Mouse (Mus musculus) liver, adult 2 months (tissue): ENCODE results near the gene Gstm1. TPM values are rescaled to one million over a fixed set of nuclear protein-coding genes. Genes with fewer than 3 reads are reported as not detected.
"Not testable (repeated sequence)": the region's sequence is repeated elsewhere in the genome, so short reads cannot be mapped to it uniquely, and the experiment has no call there.

ENCODE experiments used
- DNase-seq: peaks from one replicate; pipeline ENCODE4 v3.0.0-alpha.2; 2011; ENCODE audit warnings: low read depth, low spot score; ENCODE audit errors: extremely low read depth
- H3K27ac ChIP-seq: fragments of 200-500 bp; replicated peaks from 2 replicates; pipeline ENCODE4 v1.5.1; 2012; ENCODE audit warnings: low read depth, mild to moderate bottlenecking, control low read depth, inconsistent platforms, low read length; ENCODE audit not compliant: insufficient read depth
- H3K27me3 ChIP-seq: fragments of 200-500 bp; 2 replicates; pipeline ENCODE4 v1.6.1; 2012; ENCODE audit warnings: mild to moderate bottlenecking, moderate library complexity, low read length, inconsistent platforms; ENCODE audit not compliant: control insufficient read depth, insufficient read depth
- H3K36me3 ChIP-seq: fragments of 200-500 bp; 2 replicates; pipeline ENCODE4 v1.6.1; 2012; ENCODE audit warnings: low read length, inconsistent platforms; ENCODE audit not compliant: control insufficient read depth, insufficient read depth
- H3K4me1 ChIP-seq: fragments of 200-500 bp; 2 replicates; pipeline ENCODE4 v1.6.1; 2011; ENCODE audit warnings: low read length; ENCODE audit not compliant: control insufficient read depth, insufficient read depth
- H3K4me3 ChIP-seq: fragments of 200-500 bp; 2 replicates; pipeline ENCODE4 v1.5.1; 2011; ENCODE audit warnings: low read depth, mild to moderate bottlenecking, control low read depth, low read length, moderate library complexity; ENCODE audit not compliant: insufficient read depth
- H3K79me2 ChIP-seq: fragments of 200-500 bp; 2 replicates; pipeline ENCODE4 v1.6.1; 2012; ENCODE audit warnings: inconsistent platforms, mild to moderate bottlenecking, low read length, moderate library complexity; ENCODE audit not compliant: control insufficient read depth, insufficient read depth
- H3K9ac ChIP-seq: fragments of 200-500 bp; 2 replicates; pipeline ENCODE4 v1.6.1; 2012; ENCODE audit warnings: low read depth, mild to moderate bottlenecking, control low read depth, inconsistent platforms, low read length
- CTCF ChIP-seq: fragments of 200-500 bp; IDR thresholded peaks from 2 replicates; pipeline ENCODE4 v1.5.1; 2011; ENCODE audit warnings: low read depth, low read length, control low read depth
- POLR2A ChIP-seq: fragments of 200-500 bp; IDR thresholded peaks from 2 replicates; pipeline ENCODE4 v1.6.1; 2011; ENCODE audit warnings: low read length, control low read depth; ENCODE audit not compliant: insufficient read depth; ENCODE audit errors: extremely low read depth
- WGBS: fragments of 180-500 bp; shearing (Covaris S2); methylation state at CpG from one replicate; pipeline ENCODE4 v1.1.7; 2018; 5-methylcytosine and 5-hydroxymethylcytosine counted together
- polyA plus RNA-seq: library from polyadenylated mRNA; depleted of rRNA; stranded (reverse); fragments of >200 nt; gene quantifications from 2 replicates; pipeline ENCODE4 v1.2.3, GENCODE M21; 2012
- total RNA-seq: library from RNA; depleted of rRNA; stranded (reverse); fragments of >200 nt; gene quantifications from 2 replicates; pipeline ENCODE4 v1.2.3, GENCODE M21; 2014

Gene Gstm1
- total and polyA plus RNA-seq, 2 experiments, result 474 to 6,847 TPM

- Histone ChIP-seq H3K27ac (no peak overlapping the region), H3K79me2 (no peaks in the 10 kb centered on the region), H3K4me3 (no peak overlapping the region), H3K9ac (no peak overlapping the region), H3K36me3 (no peaks in the 10 kb centered on the region; the same call in 1 of the 2 replicates), H3K27me3 (no peaks in the 10 kb centered on the region), H3K4me1 (peaks cover 18% of the 10 kb centered on the region)
- no peak for DNase-seq
- WGBS, result 65% methylated on average over 2 of the region's 2 CpGs
- TF ChIP-seq CTCF, result no peak
- no peak for TF ChIP-seq POLR2A
Measured at GRCm38 (mm10) chr3:108010286-108010685, 7.5 kb downstream of the Gstm1 start.

- 60% methylated on average over 8 of the region's 8 CpGs for WGBS
- H3K36me3 ChIP-seq, result no peaks in the 10 kb centered on the region
- no peaks in the 10 kb centered on the region for H3K27me3 ChIP-seq
- DNase-seq, result no peak
- no peak overlapping the region for H3K4me3 ChIP-seq
- H3K79me2 ChIP-seq, result no peaks in the 10 kb centered on the region
- H3K9ac ChIP-seq, result no peak overlapping the region
- H3K4me1 ChIP-seq, result no peaks in the 10 kb centered on the region
- no peak overlapping the region for H3K27ac ChIP-seq
- TF ChIP-seq CTCF (no peak), POLR2A (no peak)
Measured at GRCm38 (mm10) chr3:108002021-108002420, 15.8 kb downstream of the Gstm1 start.

- WGBS, result 97% methylated on average over 3 of the region's 3 CpGs
- DNase-seq, result no peak
- Histone ChIP-seq H3K27me3 (no peaks in the 10 kb centered on the region), H3K79me2 (no peaks in the 10 kb centered on the region), H3K4me1 (no peaks in the 10 kb centered on the region), H3K27ac (no peak overlapping the region), H3K4me3 (no peak overlapping the region), H3K36me3 (no peaks in the 10 kb centered on the region), H3K9ac (no peak overlapping the region)
- TF ChIP-seq CTCF (no peak), POLR2A (no peak)
Measured at GRCm38 (mm10) chr3:107999491-107999890, 18.3 kb downstream of the Gstm1 start.

DNA sequence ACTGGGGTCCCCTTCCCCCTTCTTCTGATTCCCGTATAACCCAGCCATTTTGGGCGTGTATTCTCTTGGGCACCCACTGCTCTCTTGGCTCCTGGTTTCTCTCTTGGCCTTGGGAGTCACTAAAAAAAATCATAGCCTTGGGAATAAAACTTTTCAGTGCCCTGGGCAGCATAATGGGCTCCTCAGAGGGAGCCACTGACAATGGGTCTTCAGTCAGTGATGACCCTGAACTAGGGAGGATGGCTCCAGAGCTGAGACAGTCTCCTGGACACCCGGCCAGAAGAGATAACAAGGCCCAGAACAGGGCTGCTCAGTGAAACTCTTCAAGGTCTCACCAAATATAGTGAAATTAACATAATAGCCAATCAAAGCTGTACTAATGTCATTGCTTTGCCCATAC, 19.2 kb downstream of the Gstm1 start:
- Histone ChIP-seq H3K27ac (no peak overlapping the region), H3K36me3 (no peaks in the 10 kb centered on the region), H3K4me1 (no peaks in the 10 kb centered on the region), H3K4me3 (no peak overlapping the region), H3K79me2 (no peaks in the 10 kb centered on the region), H3K9ac (no peak overlapping the region), H3K27me3 (no peaks in the 10 kb centered on the region)
- no peak for DNase-seq
- no peak for TF ChIP-seq CTCF
- no peak for TF ChIP-seq POLR2A
- 90% methylated on average over 3 of the region's 3 CpGs for WGBS

DNA sequence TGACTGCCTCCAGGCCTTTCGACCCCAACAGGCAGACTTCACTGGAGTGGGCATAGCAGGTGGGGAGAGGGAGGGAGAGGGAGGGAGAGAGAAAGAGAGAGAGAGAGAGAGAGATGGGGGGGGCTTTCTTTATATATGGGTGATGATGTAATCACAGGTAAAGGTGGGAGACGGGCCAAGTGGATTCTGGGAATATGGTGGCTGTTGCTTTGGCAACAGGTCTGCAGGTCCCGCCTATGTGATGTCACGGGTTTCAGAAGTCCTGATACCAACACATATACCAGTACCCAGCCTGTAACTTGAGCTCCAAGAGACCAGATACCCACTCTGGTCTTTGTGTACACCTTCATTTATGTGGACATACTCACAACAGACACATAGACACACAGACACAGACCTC, 21.2 kb downstream of the Gstm1 start:
- WGBS, result 91% methylated on average over 4 of the region's 4 CpGs
- Histone ChIP-seq H3K36me3 (no peaks in the 10 kb centered on the region), H3K27me3 (no peaks in the 10 kb centered on the region), H3K27ac (no peak overlapping the region), H3K4me3 (no peak overlapping the region), H3K4me1 (no peaks in the 10 kb centered on the region), H3K9ac (no peak overlapping the region), H3K79me2 (no peaks in the 10 kb centered on the region)
- no peak for TF ChIP-seq CTCF
- TF ChIP-seq POLR2A, result no peak
- no peak for DNase-seq

GRCm38 (mm10) chr3:107995974-107996373, 21.8 kb downstream of the Gstm1 start:
- H3K27ac ChIP-seq, H3K4me1 ChIP-seq, H3K36me3 ChIP-seq, H3K9ac ChIP-seq, H3K79me2 ChIP-seq, DNase-seq, H3K27me3 ChIP-seq, H3K4me3 ChIP-seq: not testable (repeated sequence)
- WGBS, result 98% methylated on average over 2 of the region's 2 CpGs
